Mouse (Mus musculus) hindbrain, postnatal 0 days (tissue): Measurements from ENCODE around the gene Zfp184. TPM values are rescaled to one million over a fixed set of nuclear protein-coding genes. Genes with fewer than 3 reads are reported as not detected.

ENCODE experiments used
- ATAC-seq: fragments of 200-750 bp; cut with Nextera tagmentation; 2 replicates; pipeline ENCODE4 v1.8.0; 2017; ENCODE audit warnings: mild to moderate bottlenecking, moderate TSS enrichment, moderate library complexity
- DNase-seq: peaks from one replicate; pipeline ENCODE4 v3.0.0-alpha.2; 2015; ENCODE audit warnings: low spot score
- H3K27ac ChIP-seq: fragments of 300-500 bp; sonication (generic); 2 replicates; pipeline ENCODE4 v1.5.1; 2014; ENCODE audit warnings: mild to moderate bottlenecking
- H3K27me3 ChIP-seq: fragments of 300-500 bp; sonication (generic); 2 replicates; pipeline ENCODE4 v1.6.1; 2014; ENCODE audit warnings: low read length, mixed read lengths; ENCODE audit not compliant: insufficient read depth
- H3K36me3 ChIP-seq: fragments of 300-500 bp; sonication (generic); 2 replicates; pipeline ENCODE4 v1.6.1; 2014; ENCODE audit warnings: low read length, mixed read lengths; ENCODE audit not compliant: insufficient read depth
- H3K4me1 ChIP-seq: fragments of 300-500 bp; sonication (generic); 2 replicates; pipeline ENCODE4 v1.6.1; 2014; ENCODE audit warnings: antibody characterized with exemption, low read length, mixed read lengths; ENCODE audit not compliant: insufficient read depth
- H3K4me2 ChIP-seq: fragments of 300-500 bp; sonication (generic); 2 replicates; pipeline ENCODE4 v1.6.1; 2014; ENCODE audit warnings: low read depth, mild to moderate bottlenecking, low read length, moderate library complexity, mixed read lengths
- H3K4me3 ChIP-seq: fragments of 300-500 bp; sonication (generic); 2 replicates; pipeline ENCODE4 v1.5.1; 2014; ENCODE audit warnings: low read length
- H3K9ac ChIP-seq: fragments of 300-500 bp; sonication (generic); replicated peaks from 2 replicates; pipeline ENCODE4 v1.6.1; 2014; ENCODE audit warnings: mild to moderate bottlenecking, low read length, moderate library complexity, mixed read lengths
- H3K9me3 ChIP-seq: fragments of 300-500 bp; sonication (generic); 2 replicates; pipeline ENCODE4 v1.6.1; 2016; ENCODE audit warnings: low read length, mixed read lengths
- CTCF ChIP-seq: IDR thresholded peaks from 2 replicates; pipeline ENCODE4 v1.5.1; 2016; ENCODE audit warnings: antibody characterized with exemption, control low read depth, low read depth
- WGBS: fragments of 180-500 bp; shearing (Covaris S2); extraction: QIAGEN DNeasy Blood & Tissue Kit; methylation state at CpG from one replicate; pipeline ENCODE4 v1.1.7; 2014; 5-methylcytosine and 5-hydroxymethylcytosine counted together
- polyA plus RNA-seq: library from polyadenylated mRNA; unstranded; fragments of >200 nt; fragmentation: Nextera tagmentation; extraction: Ambion mirVana; gene quantifications from 2 replicates; pipeline ENCODE4 v1.2.1, GENCODE M21; 2015
- total RNA-seq: library from RNA; depleted of rRNA; stranded (reverse); fragments of >200 nt; gene quantifications from 2 replicates; pipeline ENCODE4 v1.2.3, GENCODE M21; 2014

Gene Zfp184
- total and polyA plus RNA-seq, 2 experiments from 2014 or later, result 9.3 to 9.6 TPM

DNA sequence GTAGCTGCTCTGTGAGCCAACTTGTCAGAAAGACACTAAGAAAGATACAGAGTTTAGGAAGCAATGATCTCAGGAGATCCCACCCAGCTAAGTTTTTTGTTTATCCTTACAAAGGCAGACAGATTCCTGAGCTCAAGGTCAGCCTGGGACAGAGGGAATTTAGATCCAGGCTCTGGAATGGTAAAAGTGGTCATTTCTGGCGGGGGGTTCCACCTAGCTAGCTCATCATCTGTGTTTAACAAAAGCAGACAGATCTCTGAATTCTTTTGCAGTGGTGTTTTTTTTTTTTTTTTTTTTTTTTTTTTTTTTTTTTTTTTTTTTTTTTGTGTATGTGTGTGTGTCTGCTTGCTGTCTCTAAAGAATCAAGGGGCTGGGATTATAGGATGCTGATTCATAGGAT lies 24.4 kb downstream of the Zfp184 start:
- H3K27me3 ChIP-seq, result no peaks in the 10 kb centered on the region
- TF ChIP-seq CTCF, result no peak
- H3K27ac ChIP-seq, result no peak overlapping the region
- DNase-seq, result no peak
- ATAC-seq, result no peak
- no peaks in the 10 kb centered on the region for H3K4me1 ChIP-seq
- H3K4me3 ChIP-seq, result no peak overlapping the region
- H3K36me3 ChIP-seq, result no peaks in the 10 kb centered on the region
- H3K9me3 ChIP-seq, result peaks cover 3% of the 10 kb centered on the region; the same call in 1 of the 2 replicates
- WGBS, result 40% methylated on average over 1 of the region's 1 CpGs
- no peak overlapping the region for H3K4me2 ChIP-seq
- no peak overlapping the region for H3K9ac ChIP-seq

GRCm38 (mm10) chr13:21969816-21970215 lies 24.9 kb downstream of the Zfp184 start:
- no peak overlapping the region for H3K9ac ChIP-seq
- TF ChIP-seq CTCF, result no peak
- 53% methylated on average over 2 of the region's 2 CpGs for WGBS
- H3K4me1 ChIP-seq, result no peaks in the 10 kb centered on the region
- DNase-seq (no peak), ATAC-seq (no peak)
- H3K4me2 ChIP-seq, result no peak overlapping the region
- peaks cover 3% of the 10 kb centered on the region; the same call in 1 of the 2 replicates for H3K9me3 ChIP-seq
- H3K27ac ChIP-seq, result no peak overlapping the region
- H3K27me3 ChIP-seq, result no peaks in the 10 kb centered on the region
- H3K36me3 ChIP-seq, result no peaks in the 10 kb centered on the region
- H3K4me3 ChIP-seq, result no peak overlapping the region

DNA sequence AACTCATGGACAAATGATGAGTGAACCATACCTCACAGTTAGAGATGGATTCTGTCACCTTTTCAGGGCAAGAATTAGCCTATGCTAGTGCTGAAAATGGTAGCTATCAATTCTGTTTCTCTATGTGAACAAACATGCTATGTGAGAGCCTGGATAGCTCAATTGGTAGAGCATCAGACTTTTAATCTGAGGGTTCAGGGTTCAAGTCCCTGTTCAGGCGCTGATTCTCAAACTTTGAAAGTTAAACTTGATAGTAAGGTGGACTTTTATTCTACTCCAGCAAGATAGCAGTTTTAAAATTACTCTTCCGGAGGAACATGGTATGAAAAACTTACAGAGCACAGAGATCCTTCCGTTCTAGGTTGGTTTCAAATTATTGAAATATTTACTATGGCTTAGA lies 26.7 kb downstream of the Zfp184 start:
- no peak overlapping the region for H3K4me3 ChIP-seq
- ATAC-seq (no peak), DNase-seq (no peak)
- H3K9ac ChIP-seq, result no peak overlapping the region
- no peak for TF ChIP-seq CTCF
- H3K4me2 ChIP-seq, result no peak overlapping the region
- no peaks in the 10 kb centered on the region for H3K36me3 ChIP-seq
- 42% methylated on average over 3 of the region's 3 CpGs for WGBS
- H3K4me1 ChIP-seq, result no peaks in the 10 kb centered on the region
- H3K27ac ChIP-seq, result no peak overlapping the region
- H3K9me3 ChIP-seq, result peaks cover 3% of the 10 kb centered on the region; the same call in 1 of the 2 replicates
- H3K27me3 ChIP-seq, result no peaks in the 10 kb centered on the region

- ATAC-seq (peak; percentile 88), DNase-seq (peak; percentile 94)
- peak; percentile 90 for TF ChIP-seq CTCF
- Histone ChIP-seq H3K4me2 (peak overlapping the region; percentile 53), H3K4me3 (peak overlapping the region; percentile 77), H3K4me1 (no peaks in the 10 kb centered on the region), H3K9me3 (no peaks in the 10 kb centered on the region), H3K9ac (peak overlapping the region; percentile 74), H3K36me3 (no peaks in the 10 kb centered on the region), H3K27ac (peak overlapping the region; percentile 91), H3K27me3 (peaks cover 4% of the 10 kb centered on the region; the same call in 1 of the 2 replicates)
- WGBS, result under 1% methylated on average over 23 of the region's 23 CpGs
Observed at GRCm38 (mm10) chr13:21974221-21974725, 29.4 kb downstream of the Zfp184 start.

DNA sequence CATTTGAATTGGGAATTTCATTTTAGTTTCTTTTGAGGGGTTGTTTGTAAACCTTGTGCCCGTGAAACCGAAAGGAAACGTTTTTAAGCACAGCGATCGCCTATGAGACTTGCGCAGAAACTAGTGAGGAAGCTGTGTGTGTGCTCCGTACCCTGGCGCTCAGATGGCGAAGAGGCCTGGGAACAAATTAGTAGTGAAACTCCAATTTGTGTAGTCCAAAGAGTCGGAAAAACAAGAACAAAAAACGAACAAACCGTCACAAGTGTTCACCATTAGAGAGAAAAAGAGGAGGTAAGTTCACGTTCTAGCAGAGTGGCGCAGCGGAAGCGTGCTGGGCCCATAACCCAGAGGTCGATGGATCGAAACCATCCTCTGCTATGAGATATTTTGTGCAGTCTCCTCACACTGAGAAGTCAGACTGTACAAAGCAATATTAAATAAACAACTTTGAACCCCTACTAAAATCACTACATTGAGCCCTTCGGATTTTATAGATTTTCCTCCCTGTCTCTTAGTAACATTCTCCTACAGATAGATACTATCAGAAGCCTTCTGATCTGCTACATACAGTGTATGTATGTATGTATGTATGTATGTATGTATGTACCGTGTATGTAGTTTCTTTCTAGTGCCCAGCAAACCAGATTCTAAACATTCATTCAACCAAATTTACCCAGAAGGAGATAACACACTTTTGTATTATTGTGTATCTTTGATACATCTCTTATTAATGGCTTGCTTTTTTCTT lies 30.0 kb downstream of the Zfp184 start:
- DNase-seq (peak; percentile 86), ATAC-seq (peak; percentile 90)
- Histone ChIP-seq H3K4me1 (no peaks in the 10 kb centered on the region), H3K27ac (peak overlapping the region; percentile 91), H3K27me3 (peaks cover 9% of the 10 kb centered on the region), H3K4me2 (peak overlapping the region; percentile 53), H3K9me3 (no peaks in the 10 kb centered on the region), H3K36me3 (no peaks in the 10 kb centered on the region), H3K4me3 (peak overlapping the region; percentile 77), H3K9ac (peak overlapping the region; percentile 74)
- TF ChIP-seq CTCF, result no peak
- 4% methylated on average over 20 of the region's 20 CpGs for WGBS

GRCm38 (mm10) chr13:21980981-21981802 lies 36.3 kb downstream of the Zfp184 start, which contains the start of gene Pom121l2:
Gene Pom121l2, plus strand, starts transcription at chr13:21981194.
- ATAC-seq, result peak; percentile 61
- WGBS, result under 1% methylated on average over 57 of the region's 58 CpGs
- Histone ChIP-seq H3K27ac (no peak within 1 kb of the TSS), H3K9ac (peak within 1 kb of the TSS; percentile 56), H3K4me3 (peak within 1 kb of the TSS; percentile 58), H3K4me1 (peaks cover 6% of the 10 kb centered on the region), H3K4me2 (peak within 1 kb of the TSS; percentile 99), H3K9me3 (no peaks in the 10 kb centered on the region), H3K36me3 (no peaks in the 10 kb centered on the region), H3K27me3 (peaks cover 40% of the 10 kb centered on the region)
- no peak for TF ChIP-seq CTCF
- DNase-seq, result peak; percentile 16
